Mouse (Mus musculus) forebrain, embryonic 16.5 days (tissue): Measurements from ENCODE around the gene 4933428G20Rik. TPM values are rescaled to one million over a fixed set of nuclear protein-coding genes. Genes with fewer than 3 reads are reported as not detected.

Source experiments
- ATAC-seq: fragments of 200-750 bp; cut with Nextera tagmentation; 2 replicates; pipeline ENCODE4 v1.8.0; 2017; ENCODE audit warnings: mild to moderate bottlenecking, moderate library complexity
- H3K27ac ChIP-seq: fragments of 300-500 bp; sonication (generic); 2 replicates; pipeline ENCODE4 v1.5.1; 2014; ENCODE audit warnings: low read length, control low read depth
- H3K27me3 ChIP-seq: fragments of 300-500 bp; sonication (generic); replicated peaks from 2 replicates; pipeline ENCODE4 v1.6.1; 2014; ENCODE audit warnings: low read length; ENCODE audit not compliant: control insufficient read depth, insufficient read depth
- H3K36me3 ChIP-seq: fragments of 300-500 bp; sonication (generic); 2 replicates; pipeline ENCODE4 v1.6.1; 2014; ENCODE audit not compliant: control insufficient read depth, insufficient read depth
- H3K4me1 ChIP-seq: fragments of 300-500 bp; sonication (generic); replicated peaks from 2 replicates; pipeline ENCODE4 v1.6.1; 2014; ENCODE audit warnings: low read length; ENCODE audit not compliant: control insufficient read depth, insufficient read depth
- H3K4me2 ChIP-seq: fragments of 300-500 bp; sonication (generic); 2 replicates; pipeline ENCODE4 v1.6.1; 2014; ENCODE audit warnings: mild to moderate bottlenecking, low read length, control low read depth
- H3K4me3 ChIP-seq: fragments of 300-500 bp; sonication (generic); replicated peaks from 2 replicates; pipeline ENCODE4 v1.5.1; 2014; ENCODE audit warnings: mild to moderate bottlenecking, low read length, control low read depth
- H3K9ac ChIP-seq: fragments of 300-500 bp; sonication (generic); replicated peaks from 2 replicates; pipeline ENCODE4 v1.6.1; 2014; ENCODE audit warnings: low read depth, low read length, control low read depth
- H3K9me3 ChIP-seq: fragments of 300-500 bp; sonication (generic); 2 replicates; pipeline ENCODE4 v1.6.1; 2016; ENCODE audit warnings: low read length; ENCODE audit not compliant: control insufficient read depth
- WGBS: fragments of 180-500 bp; shearing (Covaris S2); extraction: QIAGEN DNeasy Blood & Tissue Kit; methylation state at CpG from one replicate; pipeline ENCODE4 v1.1.7; 2014; 5-methylcytosine and 5-hydroxymethylcytosine counted together
- polyA plus RNA-seq: library from polyadenylated mRNA; unstranded; fragments of >200 nt; fragmentation: Nextera tagmentation; extraction: Ambion mirVana; gene quantifications from 2 replicates; pipeline ENCODE4 v1.2.1, GENCODE M21; 2015

4933428G20Rik gene
- polyA plus RNA-seq, 1 experiment from 2014 or later: 1.2 TPM

DNA sequence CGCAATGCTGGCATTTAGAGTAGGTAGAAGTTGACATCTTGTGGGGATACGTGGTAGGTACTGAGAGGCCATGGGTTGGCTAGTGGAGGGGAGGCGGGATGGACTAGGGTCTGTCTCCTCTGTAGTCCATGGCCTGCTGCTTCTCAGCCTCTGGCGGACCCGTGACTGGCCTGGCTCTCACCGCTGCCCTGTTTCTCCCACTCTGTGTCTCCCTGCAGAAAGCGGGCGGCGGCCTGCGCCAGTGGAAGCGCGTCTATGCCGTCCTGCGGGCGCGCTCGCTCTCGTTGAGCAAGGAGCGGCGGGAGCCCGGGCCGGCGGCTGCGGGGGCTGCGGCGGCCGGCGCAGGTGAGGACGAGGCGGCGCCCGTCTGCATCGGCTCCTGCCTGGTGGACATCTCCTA is 37.0 kb downstream of the 4933428G20Rik start:
- Histone ChIP-seq H3K27ac (no peak overlapping the region), H3K27me3 (0 out of 2 replicates have a peak, but pooled peaks cover 4% of the 10 kb centered on the region), H3K9ac (no peak overlapping the region), H3K9me3 (no peaks in the 10 kb centered on the region), H3K4me3 (no peak overlapping the region), H3K36me3 (peaks cover 22% of the 10 kb centered on the region), H3K4me1 (no peaks in the 10 kb centered on the region), H3K4me2 (no peak overlapping the region)
- no peak for ATAC-seq
- 38% methylated on average over 32 of the region's 33 CpGs for WGBS

DNA sequence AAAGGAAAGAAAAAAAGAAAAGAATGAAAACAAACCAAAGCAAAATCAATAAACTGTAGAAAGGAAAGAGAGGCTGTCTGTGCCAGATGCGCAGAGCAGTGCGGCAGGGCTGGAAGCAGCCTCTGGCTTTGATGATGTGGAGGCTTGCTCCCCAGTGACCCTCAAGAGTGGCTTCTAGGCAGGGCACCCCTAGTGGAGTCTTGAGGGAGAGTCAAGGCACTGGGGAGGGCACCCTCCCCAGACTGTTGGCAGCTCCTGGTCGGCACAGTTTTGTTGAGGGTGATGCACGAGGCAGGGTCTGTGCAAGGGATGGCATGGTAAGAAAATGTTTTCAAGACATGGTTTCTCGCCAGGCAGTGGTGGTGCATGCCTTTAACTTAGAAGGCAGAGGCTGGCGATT is 37.6 kb downstream of the 4933428G20Rik start:
- Histone ChIP-seq H3K4me3 (no peak overlapping the region), H3K4me2 (no peak overlapping the region), H3K27me3 (0 out of 2 replicates have a peak, but pooled peaks cover 4% of the 10 kb centered on the region), H3K9me3 (no peaks in the 10 kb centered on the region), H3K9ac (no peak overlapping the region), H3K36me3 (peaks cover 22% of the 10 kb centered on the region), H3K27ac (no peak overlapping the region), H3K4me1 (no peaks in the 10 kb centered on the region)
- WGBS: 84% methylated on average over 6 of the region's 6 CpGs
- ATAC-seq: no peak

DNA sequence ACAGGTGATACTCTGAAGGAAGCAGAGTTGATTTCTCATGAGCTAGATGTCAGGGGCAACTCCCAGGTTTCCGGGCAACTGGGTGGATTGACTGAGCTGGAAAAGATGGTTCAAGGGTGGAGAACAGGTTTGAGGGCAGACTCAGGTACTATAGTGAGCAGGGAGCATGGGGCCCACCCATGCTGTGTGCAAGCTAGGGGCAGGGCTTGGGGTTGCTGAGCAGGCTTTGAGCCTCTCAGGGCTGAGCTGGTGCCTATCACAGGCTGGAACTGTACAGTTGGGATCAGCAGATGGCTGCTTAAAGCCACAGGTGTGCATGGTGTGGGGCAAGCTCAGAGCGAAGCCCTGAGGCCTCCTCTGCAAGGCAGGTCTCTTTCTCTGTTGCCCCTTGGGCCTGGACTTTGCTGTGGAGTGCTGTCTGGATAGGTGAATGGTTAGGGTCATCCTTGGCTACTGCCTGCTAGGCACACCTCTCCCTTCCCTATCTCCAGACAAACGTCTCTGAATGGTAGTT is 38.8 kb downstream of the 4933428G20Rik start:
- ATAC-seq: no peak
- Histone ChIP-seq H3K27ac (no peak overlapping the region), H3K4me1 (no peaks in the 10 kb centered on the region), H3K4me2 (no peak overlapping the region), H3K4me3 (no peak overlapping the region), H3K9ac (no peak overlapping the region), H3K36me3 (peaks cover 23% of the 10 kb centered on the region), H3K9me3 (no peaks in the 10 kb centered on the region), H3K27me3 (0 out of 2 replicates have a peak, but pooled peaks cover 4% of the 10 kb centered on the region)
- WGBS: 89% methylated on average over 3 of the region's 3 CpGs

DNA sequence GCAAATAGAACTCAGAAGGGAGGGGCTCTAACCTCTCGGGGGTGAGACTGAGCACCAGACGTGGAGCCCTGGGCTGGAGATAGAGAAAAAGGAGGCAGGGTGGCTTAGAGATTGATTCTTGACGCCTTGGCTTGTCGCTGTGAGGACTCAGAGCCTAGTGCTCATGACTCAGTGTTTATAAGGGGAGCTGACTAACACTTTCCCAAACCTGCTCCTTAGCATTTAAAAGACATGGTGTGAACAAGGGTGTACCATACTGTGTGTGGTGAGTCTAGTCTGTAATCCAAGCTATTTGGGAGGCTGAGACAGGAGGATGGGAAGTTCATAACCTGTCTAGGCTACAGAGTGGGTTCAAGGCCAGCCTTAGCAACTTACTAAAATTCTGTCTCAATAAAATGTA is 43.0 kb downstream of the 4933428G20Rik start:
- ATAC-seq: no peak
- Histone ChIP-seq H3K27ac (no peak overlapping the region), H3K4me1 (peaks cover 19% of the 10 kb centered on the region), H3K4me2 (no peak overlapping the region), H3K27me3 (0 out of 2 replicates have a peak, but pooled peaks cover 2% of the 10 kb centered on the region), H3K9me3 (no peaks in the 10 kb centered on the region), H3K4me3 (no peak overlapping the region), H3K36me3 (peaks cover 14% of the 10 kb centered on the region), H3K9ac (no peak overlapping the region)
- 76% methylated on average over 4 of the region's 4 CpGs for WGBS

DNA sequence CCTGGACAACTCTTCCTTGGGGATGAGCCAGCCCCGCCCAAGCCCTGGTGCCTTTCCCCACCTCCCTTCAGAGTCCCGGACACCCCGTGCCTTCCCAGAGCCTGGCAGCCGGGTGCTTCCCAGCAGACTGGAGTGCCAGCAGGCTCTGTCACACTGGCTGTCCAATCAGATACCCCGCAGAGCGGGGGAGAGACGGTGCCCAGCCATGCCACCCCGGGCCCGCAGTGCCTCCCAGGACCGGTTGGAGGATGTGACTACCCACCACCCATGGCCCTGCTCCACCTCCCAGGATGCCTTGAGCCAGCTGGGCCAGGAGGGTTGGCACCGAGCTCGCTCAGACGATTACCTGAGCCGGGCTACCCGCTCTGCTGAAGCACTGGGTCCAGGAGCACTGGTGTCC is 48.5 kb downstream of the 4933428G20Rik start:
- Histone ChIP-seq H3K4me3 (no peak overlapping the region), H3K27me3 (no peaks in the 10 kb centered on the region)

DNA sequence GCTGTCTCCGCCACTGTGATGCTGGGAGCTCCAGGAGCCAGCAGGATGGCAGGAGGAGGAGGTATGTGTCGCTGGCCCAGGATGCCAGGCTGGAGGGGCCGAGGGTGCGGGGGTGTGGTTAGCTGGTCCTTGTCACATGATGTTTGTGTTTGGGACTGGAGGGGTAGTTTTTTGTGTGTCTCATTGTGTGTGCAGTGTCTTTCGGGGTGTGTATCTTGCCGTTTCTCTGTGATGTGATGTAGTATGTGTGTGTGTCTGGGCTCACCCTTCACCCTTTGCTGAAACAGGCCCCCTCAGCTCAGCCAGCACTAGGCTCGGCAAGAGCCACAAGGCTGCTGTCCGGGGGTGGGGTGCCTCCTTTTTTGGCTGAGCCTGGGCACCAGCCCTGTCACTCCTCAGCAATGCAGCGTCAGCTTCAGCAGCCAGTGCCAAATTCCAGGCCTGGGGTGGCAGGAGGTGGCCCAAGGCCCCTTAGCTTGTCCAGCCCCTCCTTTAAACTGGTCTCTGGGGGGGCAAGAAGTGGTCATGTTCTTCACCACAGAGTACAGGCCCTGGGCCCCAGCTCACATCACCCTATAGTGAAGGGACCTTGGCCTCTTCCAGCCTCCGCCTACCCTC is 49.7 kb downstream of the 4933428G20Rik start:
- Histone ChIP-seq H3K36me3 (no peaks in the 10 kb centered on the region), H3K9me3 (no peaks in the 10 kb centered on the region), H3K4me2 (peak overlapping the region; percentile 73), H3K27me3 (no peaks in the 10 kb centered on the region), H3K4me3 (peak overlapping the region; percentile 64), H3K27ac (peak overlapping the region; percentile 70), H3K4me1 (peaks cover 46% of the 10 kb centered on the region), H3K9ac (peak overlapping the region; percentile 80)
- peak; percentile 60 for ATAC-seq
- WGBS: 17% methylated on average over 10 of the region's 10 CpGs

More for the DNA sequence above, 48.5 kb downstream of the 4933428G20Rik start:
- no peaks in the 10 kb centered on the region for H3K9me3 ChIP-seq
- peak overlapping the region; percentile 73 for H3K4me2 ChIP-seq
- WGBS: 93% methylated on average over 15 of the region's 15 CpGs
- H3K4me1 ChIP-seq: peaks cover 46% of the 10 kb centered on the region
- ATAC-seq: no peak
- peak overlapping the region; percentile 80 for H3K9ac ChIP-seq
- peaks cover 4% of the 10 kb centered on the region for H3K36me3 ChIP-seq
- no peak overlapping the region for H3K27ac ChIP-seq

DNA sequence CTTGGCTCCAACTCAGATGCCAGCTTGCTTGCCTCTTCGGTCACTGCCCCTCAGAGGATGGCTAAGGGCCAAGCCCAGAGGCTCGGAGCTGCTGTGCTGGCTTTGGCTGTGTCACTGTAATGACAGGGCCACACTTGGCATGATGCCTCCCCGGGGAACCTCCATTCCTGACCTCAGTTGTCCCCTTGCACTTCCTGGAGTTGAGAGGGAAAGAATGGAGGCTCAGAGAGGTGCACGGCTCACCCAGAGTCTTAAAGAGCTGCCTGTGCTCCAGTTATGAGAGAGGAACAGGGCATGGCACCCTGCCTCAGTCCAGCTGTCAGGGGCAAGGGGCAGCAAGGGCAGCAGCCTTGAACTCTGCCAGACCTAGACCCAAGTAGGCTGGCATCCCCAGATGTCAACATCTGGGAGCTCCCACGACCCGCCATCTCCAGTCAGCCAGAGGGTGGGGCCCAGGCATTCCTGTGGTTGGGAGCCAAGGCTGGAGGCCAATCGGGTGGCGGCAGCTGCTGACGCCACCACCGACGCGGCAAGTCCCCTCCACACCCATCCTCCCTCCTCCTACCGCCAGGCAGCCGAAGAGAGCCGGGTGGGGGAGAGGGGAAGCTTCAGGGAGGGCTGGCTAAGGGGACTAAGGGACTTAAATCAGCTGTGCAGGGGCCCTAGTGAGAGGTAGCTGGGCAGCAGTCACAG is 50.4 kb downstream of the 4933428G20Rik start:
- Histone ChIP-seq H3K27ac (peak overlapping the region; percentile 70), H3K4me3 (peak overlapping the region; percentile 64), H3K4me2 (peak overlapping the region; percentile 73), H3K9ac (peak overlapping the region; percentile 80), H3K36me3 (no peaks in the 10 kb centered on the region), H3K27me3 (no peaks in the 10 kb centered on the region), H3K9me3 (no peaks in the 10 kb centered on the region), H3K4me1 (peaks cover 46% of the 10 kb centered on the region)
- WGBS: 8% methylated on average over 13 of the region's 15 CpGs
- ATAC-seq: peak; percentile 93

DNA sequence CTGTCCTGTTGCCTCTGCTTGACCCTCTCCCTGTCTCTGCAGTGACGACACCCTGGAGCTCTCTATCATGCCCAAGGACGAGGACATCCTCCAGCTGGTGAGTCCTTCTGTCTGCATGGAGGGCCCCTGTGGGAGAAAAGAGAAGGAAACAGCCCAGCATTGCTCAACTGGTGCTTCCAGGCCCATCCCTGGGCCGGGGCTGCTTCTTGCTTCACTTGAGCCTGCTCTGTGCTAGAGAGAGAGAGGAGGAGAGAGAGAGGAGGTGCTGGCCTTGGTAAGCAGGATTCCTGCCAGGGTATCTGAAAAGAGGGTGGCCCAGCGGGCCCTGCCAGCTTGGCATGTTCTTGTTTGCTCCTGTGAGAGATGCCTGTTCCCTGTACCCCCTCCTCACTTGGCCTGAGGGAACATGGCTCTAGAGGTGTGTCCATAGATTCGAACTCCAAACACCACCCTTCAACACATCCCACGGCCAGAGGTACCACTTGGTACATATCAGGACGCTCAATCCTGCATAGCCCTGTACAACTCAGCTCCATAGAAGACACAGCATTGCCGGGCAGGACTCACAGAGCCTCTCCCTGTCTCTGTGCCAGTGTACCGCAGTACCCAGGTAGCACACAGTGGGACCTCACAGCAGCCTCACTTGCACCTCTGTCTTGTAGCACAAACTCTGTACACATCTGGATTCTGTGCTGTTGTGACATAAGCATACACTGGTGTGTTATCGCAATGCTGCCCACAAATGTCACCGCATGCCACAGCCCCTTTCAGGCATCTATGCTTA is 51.3 kb downstream of the 4933428G20Rik start:
- Histone ChIP-seq H3K4me2 (no peak overlapping the region), H3K27ac (no peak overlapping the region), H3K4me1 (peaks cover 42% of the 10 kb centered on the region), H3K27me3 (no peaks in the 10 kb centered on the region), H3K4me3 (no peak overlapping the region), H3K36me3 (no peaks in the 10 kb centered on the region), H3K9ac (no peak overlapping the region), H3K9me3 (no peaks in the 10 kb centered on the region)
- ATAC-seq: no peak
- WGBS: 89% methylated on average over 11 of the region's 11 CpGs

DNA sequence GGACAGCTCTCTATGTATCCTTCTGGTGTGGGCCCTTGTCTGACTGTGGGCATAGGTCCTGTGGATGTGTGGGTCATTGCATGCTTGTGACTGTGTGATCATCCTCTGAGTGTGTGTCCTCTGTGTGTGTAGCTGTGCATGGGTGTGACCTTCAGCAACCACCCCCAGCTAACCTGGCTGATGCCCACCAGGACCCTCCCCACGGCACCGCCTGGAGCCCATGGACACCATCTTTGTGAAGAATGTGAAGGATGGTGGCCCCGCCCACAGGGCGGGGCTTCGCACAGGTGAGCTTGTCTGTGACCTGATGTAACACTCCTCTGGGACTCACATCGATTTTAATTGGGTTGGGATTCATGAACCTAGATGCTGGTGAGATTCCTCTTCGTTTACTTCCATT is 52.2 kb downstream of the 4933428G20Rik start:
- H3K27me3 ChIP-seq: no peaks in the 10 kb centered on the region
- no peaks in the 10 kb centered on the region for H3K36me3 ChIP-seq
- H3K4me3 ChIP-seq: no peak overlapping the region
- peaks cover 35% of the 10 kb centered on the region for H3K4me1 ChIP-seq
- 79% methylated on average over 7 of the region's 7 CpGs for WGBS
- no peak for ATAC-seq
- no peak overlapping the region for H3K27ac ChIP-seq
- no peak overlapping the region for H3K9ac ChIP-seq
- no peak overlapping the region for H3K4me2 ChIP-seq
- no peaks in the 10 kb centered on the region for H3K9me3 ChIP-seq
